Mouse (Mus musculus): ENCODE measurements around the gene Atg101. TPM values are rescaled to one million over a fixed set of nuclear protein-coding genes. Genes with fewer than 3 reads are reported as not detected.

The Atg101 gene
- polyA plus RNA-seq, 1 experiment from 2014 or later: 74.2 TPM

GRCm38 (mm10) chr15:101238885-101239511 lies 45.1 kb upstream of the Atg101 start:
- TF ChIP-seq EP300 (IDR thresholded peaks at IDR 0.05) (no peak), CTCF (IDR thresholded peaks at IDR 0.05) (peak; percentile 84)
- 7% methylated on average over 28 of the region's 28 CpGs for WGBS
- H3K4me3 ChIP-seq (ENCODE audit: low read depth, low read length): no peak overlapping the region
- no peaks in the 10 kb centered on the region for H3K36me3 ChIP-seq (ENCODE audit: insufficient read depth, low read length)
- H3K27ac ChIP-seq (ENCODE audit: low read length): no peak overlapping the region
- ATAC-seq (peak; percentile 23), DNase-seq (ENCODE audit: low spot score) (peak; percentile 70)
- H3K27me3 ChIP-seq (replicated peaks; ENCODE audit: insufficient read depth, low read length): no peaks in the 10 kb centered on the region
- peaks cover 15% of the 10 kb centered on the region for H3K4me1 ChIP-seq (ENCODE audit: insufficient read depth, low read depth, low read length)
- H3K9ac ChIP-seq (replicated peaks; ENCODE audit: low read depth): no peak overlapping the region
- peak overlapping the region; percentile 43 for H3K4me2 ChIP-seq (replicated peaks; ENCODE audit: low read depth, low read length)
- H3K9me3 ChIP-seq (ENCODE audit: low read length): no peaks in the 10 kb centered on the region

GRCm38 (mm10) chr15:101239821-101240220 lies 44.3 kb upstream of the Atg101 start:
- Histone ChIP-seq H3K9ac (replicated peaks; ENCODE audit: low read depth) (no peak overlapping the region), H3K9me3 (ENCODE audit: low read length) (no peaks in the 10 kb centered on the region), H3K4me1 (ENCODE audit: insufficient read depth, low read depth, low read length) (peaks cover 15% of the 10 kb centered on the region), H3K4me2 (replicated peaks; ENCODE audit: low read depth, low read length) (no peak overlapping the region), H3K36me3 (ENCODE audit: insufficient read depth, low read length) (no peaks in the 10 kb centered on the region), H3K4me3 (ENCODE audit: low read depth, low read length) (no peak overlapping the region), H3K27me3 (replicated peaks; ENCODE audit: insufficient read depth, low read length) (no peaks in the 10 kb centered on the region), H3K27ac (ENCODE audit: low read length) (no peak overlapping the region)
- 60% methylated on average over 8 of the region's 8 CpGs for WGBS
- ATAC-seq: no peak
- DNase-seq (ENCODE audit: low spot score): no peak
- no peak for TF ChIP-seq CTCF (IDR thresholded peaks at IDR 0.05)
- no peak for TF ChIP-seq EP300 (IDR thresholded peaks at IDR 0.05)

- peak overlapping the region; percentile 52; the same call in 1 of the 2 replicates for H3K27ac ChIP-seq (ENCODE audit: low read length)
- WGBS: under 1% methylated on average over 10 of the region's 10 CpGs
- H3K9me3 ChIP-seq (ENCODE audit: low read length): no peaks in the 10 kb centered on the region
- no peaks in the 10 kb centered on the region for H3K27me3 ChIP-seq (replicated peaks; ENCODE audit: insufficient read depth, low read length)
- peaks cover 9% of the 10 kb centered on the region; the same call in 1 of the 2 replicates for H3K4me1 ChIP-seq (ENCODE audit: insufficient read depth, low read depth, low read length)
- no peak overlapping the region for H3K9ac ChIP-seq (replicated peaks; ENCODE audit: low read depth)
- 0 out of 2 replicates have a peak overlapping the region, but pooled peaks have one; percentile 12 for H3K4me3 ChIP-seq (ENCODE audit: low read depth, low read length)
- no peak for TF ChIP-seq EP300 (IDR thresholded peaks at IDR 0.05)
- peak; percentile 96 for TF ChIP-seq CTCF (IDR thresholded peaks at IDR 0.05)
- no peaks in the 10 kb centered on the region for H3K36me3 ChIP-seq (ENCODE audit: insufficient read depth, low read length)
- ATAC-seq (peak; percentile 75), DNase-seq (ENCODE audit: low spot score) (peak; percentile 95)
- H3K4me2 ChIP-seq (replicated peaks; ENCODE audit: low read depth, low read length): peak overlapping the region; percentile 53
Measured at GRCm38 (mm10) chr15:101240799-101241204, 43.3 kb upstream of the Atg101 start.

- no peaks in the 10 kb centered on the region for H3K27me3 ChIP-seq (replicated peaks; ENCODE audit: insufficient read depth, low read length)
- DNase-seq (ENCODE audit: low spot score) (no peak), ATAC-seq (no peak)
- no peaks in the 10 kb centered on the region for H3K9me3 ChIP-seq (ENCODE audit: low read length)
- H3K36me3 ChIP-seq (ENCODE audit: insufficient read depth, low read length): no peaks in the 10 kb centered on the region
- TF ChIP-seq EP300 (IDR thresholded peaks at IDR 0.05) (no peak; the same call in 1 of the 2 replicates), CTCF (IDR thresholded peaks at IDR 0.05) (no peak)
- peak overlapping the region; percentile 53 for H3K4me2 ChIP-seq (replicated peaks; ENCODE audit: low read depth, low read length)
- H3K27ac ChIP-seq (ENCODE audit: low read length): peak overlapping the region; percentile 52; the same call in 1 of the 2 replicates
- H3K4me1 ChIP-seq (ENCODE audit: insufficient read depth, low read depth, low read length): peaks cover 9% of the 10 kb centered on the region; the same call in 1 of the 2 replicates
- H3K9ac ChIP-seq (replicated peaks; ENCODE audit: low read depth): no peak overlapping the region
- 0 out of 2 replicates have a peak overlapping the region, but pooled peaks have one; percentile 12 for H3K4me3 ChIP-seq (ENCODE audit: low read depth, low read length)
- WGBS: 30% methylated on average over 9 of the region's 9 CpGs
Measured at GRCm38 (mm10) chr15:101241236-101241635, 42.8 kb upstream of the Atg101 start.

- 58% methylated on average over 9 of the region's 9 CpGs for WGBS
- Histone ChIP-seq H3K4me1 (ENCODE audit: insufficient read depth, low read depth, low read length) (peaks cover 10% of the 10 kb centered on the region; the same call in 1 of the 2 replicates), H3K9me3 (ENCODE audit: low read length) (no peaks in the 10 kb centered on the region), H3K27me3 (replicated peaks; ENCODE audit: insufficient read depth, low read length) (no peaks in the 10 kb centered on the region), H3K9ac (replicated peaks; ENCODE audit: low read depth) (no peak overlapping the region), H3K36me3 (ENCODE audit: insufficient read depth, low read length) (no peaks in the 10 kb centered on the region), H3K27ac (ENCODE audit: low read length) (peak overlapping the region; percentile 52), H3K4me3 (ENCODE audit: low read depth, low read length) (no peak overlapping the region), H3K4me2 (replicated peaks; ENCODE audit: low read depth, low read length) (no peak overlapping the region)
- DNase-seq (ENCODE audit: low spot score): no peak
- ATAC-seq: no peak
- no peak for TF ChIP-seq EP300 (IDR thresholded peaks at IDR 0.05)
- TF ChIP-seq CTCF (IDR thresholded peaks at IDR 0.05): no peak
Measured at GRCm38 (mm10) chr15:101241853-101242252, 42.2 kb upstream of the Atg101 start.

- Histone ChIP-seq H3K27me3 (replicated peaks; ENCODE audit: insufficient read depth, low read length) (no peaks in the 10 kb centered on the region), H3K27ac (ENCODE audit: low read length) (peak overlapping the region; percentile 20; the same call in 1 of the 2 replicates), H3K9me3 (ENCODE audit: low read length) (no peaks in the 10 kb centered on the region), H3K9ac (replicated peaks; ENCODE audit: low read depth) (no peak overlapping the region), H3K4me3 (ENCODE audit: low read depth, low read length) (no peak overlapping the region), H3K36me3 (ENCODE audit: insufficient read depth, low read length) (no peaks in the 10 kb centered on the region), H3K4me1 (ENCODE audit: insufficient read depth, low read depth, low read length) (peaks cover 15% of the 10 kb centered on the region; the same call in 1 of the 2 replicates), H3K4me2 (replicated peaks; ENCODE audit: low read depth, low read length) (no peak overlapping the region)
- peak; percentile 92 for DNase-seq (ENCODE audit: low spot score)
- peak; percentile 57 for TF ChIP-seq CTCF (IDR thresholded peaks at IDR 0.05)
- TF ChIP-seq EP300 (IDR thresholded peaks at IDR 0.05): no peak
- 0 out of 2 replicates have a peak, but pooled peaks have one; percentile 5 for ATAC-seq
- 29% methylated on average over 8 of the region's 8 CpGs for WGBS
Measured at GRCm38 (mm10) chr15:101242645-101243044, 41.4 kb upstream of the Atg101 start.
